Mouse (Mus musculus) embryonic facial prominence, embryonic 12.5 days (tissue): ENCODE results near the gene Tuba3a. TPM values are rescaled to one million over a fixed set of nuclear protein-coding genes. Genes with fewer than 3 reads are reported as not detected.

Experiments used
- ATAC-seq: fragments of 200-750 bp; cut with Nextera tagmentation; 2 replicates; pipeline ENCODE4 v1.8.0; 2017; ENCODE audit not compliant: insufficient number of reproducible peaks, insufficient read depth, low FRiP score, low TSS enrichment
- H3K27ac ChIP-seq: fragments of 300-500 bp; sonication (generic); 2 replicates; pipeline ENCODE4 v1.5.1; 2016; ENCODE audit warnings: mild to moderate bottlenecking
- H3K27me3 ChIP-seq: fragments of 300-500 bp; sonication (generic); 2 replicates; pipeline ENCODE4 v1.6.1; 2016; ENCODE audit warnings: mild to moderate bottlenecking, moderate library complexity
- H3K36me3 ChIP-seq: fragments of 300-500 bp; sonication (generic); 2 replicates; pipeline ENCODE4 v1.6.1; 2016; ENCODE audit warnings: mild to moderate bottlenecking
- H3K4me1 ChIP-seq: fragments of 300-500 bp; sonication (generic); 2 replicates; pipeline ENCODE4 v1.6.1; 2016
- H3K4me2 ChIP-seq: fragments of 300-500 bp; sonication (generic); replicated peaks from 2 replicates; pipeline ENCODE4 v1.6.1; 2016; ENCODE audit warnings: mild to moderate bottlenecking, moderate library complexity
- H3K4me3 ChIP-seq: fragments of 300-500 bp; sonication (generic); 2 replicates; pipeline ENCODE4 v1.5.1; 2016; ENCODE audit warnings: mild to moderate bottlenecking
- H3K9ac ChIP-seq: fragments of 300-500 bp; sonication (generic); 2 replicates; pipeline ENCODE4 v1.6.1; 2016; ENCODE audit warnings: mild to moderate bottlenecking, moderate library complexity
- H3K9me3 ChIP-seq: fragments of 300-500 bp; sonication (generic); 2 replicates; pipeline ENCODE4 v1.6.1; 2016; ENCODE audit warnings: mild to moderate bottlenecking, moderate library complexity
- WGBS: fragments of 180-500 bp; shearing (Covaris S2); methylation state at CpG from one replicate; pipeline ENCODE4 v1.1.7; 2016; 5-methylcytosine and 5-hydroxymethylcytosine counted together
- polyA plus RNA-seq: library from polyadenylated mRNA; unstranded; fragments of >200 nt; fragmentation: Nextera tagmentation; extraction: Ambion mirVana; gene quantifications from 2 replicates; pipeline ENCODE4 v1.2.1, GENCODE M21; 2016

The Tuba3a gene
- polyA plus RNA-seq, 1 experiment from 2014 or later: 0.20 TPM

- no peak overlapping the region for H3K4me3 ChIP-seq
- H3K27me3 ChIP-seq: no peaks in the 10 kb centered on the region
- no peak for ATAC-seq
- WGBS: 85% methylated on average over 10 of the region's 10 CpGs
- H3K4me1 ChIP-seq: peaks cover 5% of the 10 kb centered on the region; the same call in 1 of the 2 replicates
- H3K27ac ChIP-seq: no peak overlapping the region
- H3K36me3 ChIP-seq: no peaks in the 10 kb centered on the region
- no peak overlapping the region for H3K4me2 ChIP-seq
- no peak overlapping the region for H3K9ac ChIP-seq
- H3K9me3 ChIP-seq: no peaks in the 10 kb centered on the region
These were observed 25.8 kb downstream of the Tuba3a start for GRCm38 (mm10) chr6:125260006-125260555.

DNA sequence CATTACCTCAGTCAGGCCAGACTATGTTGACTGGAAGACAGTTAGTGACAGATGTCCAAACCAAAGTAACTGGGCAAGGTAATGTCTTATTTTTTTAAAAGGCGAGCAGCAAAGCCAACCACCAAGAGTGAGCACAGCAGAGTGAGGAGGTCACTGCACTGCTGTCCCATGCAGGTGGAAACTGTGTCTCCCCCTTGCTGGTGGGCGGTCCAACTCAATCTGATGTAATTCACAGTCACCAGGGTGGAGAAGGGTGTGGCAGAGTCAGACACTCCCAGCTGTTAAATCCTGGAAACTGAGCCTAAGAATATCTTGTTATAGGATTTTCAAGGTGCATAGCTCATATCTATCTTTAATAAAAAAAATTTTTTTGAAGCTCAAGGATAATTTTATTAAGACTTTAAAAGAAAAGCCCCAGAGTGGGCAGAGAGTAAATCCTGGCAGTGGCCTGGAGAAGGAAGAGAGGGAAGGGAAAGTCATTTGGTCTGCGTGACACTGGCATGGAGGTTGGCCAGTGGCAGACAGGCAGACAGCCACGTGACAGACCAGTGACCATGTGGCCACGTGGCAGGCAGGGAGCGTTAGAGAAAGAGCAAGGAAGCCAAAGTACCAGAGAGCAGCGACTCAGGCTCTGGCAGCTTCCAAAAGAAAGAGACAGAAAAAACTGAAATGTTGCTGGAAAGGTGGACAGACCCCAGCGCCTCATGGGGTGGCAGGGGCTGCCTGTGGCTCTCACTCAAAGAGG is 29.4 kb downstream of the Tuba3a start:
- Histone ChIP-seq H3K4me1 (peaks cover 5% of the 10 kb centered on the region; the same call in 1 of the 2 replicates), H3K27me3 (no peaks in the 10 kb centered on the region), H3K27ac (no peak overlapping the region), H3K36me3 (no peaks in the 10 kb centered on the region), H3K9me3 (0 out of 2 replicates have a peak, but pooled peaks cover 3% of the 10 kb centered on the region), H3K9ac (no peak overlapping the region), H3K4me3 (no peak overlapping the region), H3K4me2 (no peak overlapping the region)
- 81% methylated on average over 8 of the region's 8 CpGs for WGBS
- no peak for ATAC-seq

DNA sequence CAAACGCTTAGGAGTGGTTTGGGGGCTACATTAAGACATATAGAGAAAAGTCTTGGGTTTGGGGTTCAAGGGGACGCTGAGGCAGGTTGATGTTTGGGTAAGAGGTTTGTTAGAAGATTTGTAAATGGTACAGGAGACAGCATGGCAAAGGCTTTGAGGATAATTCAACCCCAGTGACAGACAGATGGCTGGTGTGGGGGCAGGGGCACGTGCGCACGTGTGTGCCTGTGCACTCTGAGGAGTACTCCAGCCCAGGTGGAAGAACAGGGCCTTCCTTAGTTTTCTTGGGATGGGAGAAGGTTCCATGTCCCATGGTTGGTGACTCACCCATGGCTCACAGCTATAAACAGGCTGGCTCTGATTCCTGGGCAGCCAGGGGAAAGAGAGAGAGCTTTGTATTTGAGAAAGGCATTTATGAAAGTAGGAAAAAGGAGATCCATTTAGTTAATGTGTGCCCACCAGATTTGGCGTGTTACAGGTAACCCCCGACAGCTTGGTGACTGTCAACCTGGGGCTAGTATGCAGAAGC is 30.3 kb downstream of the Tuba3a start:
- H3K36me3 ChIP-seq: no peaks in the 10 kb centered on the region
- H3K4me2 ChIP-seq: no peak overlapping the region
- H3K27ac ChIP-seq: no peak overlapping the region
- no peak overlapping the region for H3K4me3 ChIP-seq
- 87% methylated on average over 7 of the region's 7 CpGs for WGBS
- H3K9me3 ChIP-seq: 0 out of 2 replicates have a peak, but pooled peaks cover 3% of the 10 kb centered on the region
- no peak overlapping the region for H3K9ac ChIP-seq
- ATAC-seq: no peak
- peaks cover 5% of the 10 kb centered on the region; the same call in 1 of the 2 replicates for H3K4me1 ChIP-seq
- H3K27me3 ChIP-seq: no peaks in the 10 kb centered on the region

DNA sequence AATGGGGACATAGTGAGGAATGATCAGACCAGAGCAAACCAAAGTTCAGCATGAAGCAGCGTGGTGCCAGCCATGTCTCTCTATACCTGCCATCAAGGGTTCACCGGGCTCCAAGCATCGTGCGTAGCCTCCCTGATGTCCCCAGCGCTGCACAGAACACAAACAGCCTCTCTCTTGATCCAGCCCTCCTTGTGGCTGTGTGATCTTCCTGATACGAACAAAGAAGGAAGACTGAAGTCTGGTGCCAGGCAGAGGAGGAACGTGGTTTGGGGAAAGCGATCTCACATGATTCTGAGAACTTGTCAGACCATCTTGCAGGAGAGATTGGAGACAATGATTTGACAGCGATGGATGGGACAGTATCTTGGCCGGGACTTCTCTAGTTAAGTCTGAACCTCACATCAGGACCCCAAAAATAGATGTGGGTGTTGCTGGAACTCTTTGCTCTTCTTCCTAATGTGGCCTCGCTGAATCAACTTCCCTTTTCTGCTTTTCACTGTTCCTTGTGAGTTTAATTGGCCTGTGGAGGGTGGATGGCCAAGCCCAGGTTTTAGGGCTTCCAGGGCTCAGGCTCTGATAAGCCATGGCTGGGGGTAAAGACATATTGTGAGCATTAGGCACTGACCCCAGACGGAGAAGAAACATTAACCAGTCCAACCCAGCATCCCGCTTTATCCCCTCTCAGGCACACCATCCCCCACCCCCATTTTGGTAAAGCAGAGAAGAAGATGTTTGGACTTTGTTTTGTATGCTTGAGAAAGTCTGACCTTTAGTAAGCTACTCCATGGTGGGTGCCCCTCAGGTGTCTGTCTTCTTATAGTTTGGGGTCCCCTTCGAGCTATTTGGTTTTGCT is 31.8 kb downstream of the Tuba3a start:
- Histone ChIP-seq H3K4me1 (peaks cover 5% of the 10 kb centered on the region; the same call in 1 of the 2 replicates), H3K27me3 (no peaks in the 10 kb centered on the region), H3K36me3 (no peaks in the 10 kb centered on the region), H3K9me3 (0 out of 2 replicates have a peak, but pooled peaks cover 3% of the 10 kb centered on the region), H3K4me2 (no peak overlapping the region), H3K27ac (no peak overlapping the region), H3K4me3 (no peak overlapping the region), H3K9ac (no peak overlapping the region)
- 77% methylated on average over 14 of the region's 14 CpGs for WGBS
- ATAC-seq: no peak

- Histone ChIP-seq H3K27ac (no peak overlapping the region), H3K4me1 (peaks cover under 1% of the 10 kb centered on the region; the same call in 1 of the 2 replicates), H3K27me3 (no peaks in the 10 kb centered on the region), H3K4me3 (no peak overlapping the region), H3K4me2 (no peak overlapping the region), H3K9ac (no peak overlapping the region), H3K9me3 (0 out of 2 replicates have a peak, but pooled peaks cover 3% of the 10 kb centered on the region), H3K36me3 (no peaks in the 10 kb centered on the region)
- no peak for ATAC-seq
- 88% methylated on average over 8 of the region's 8 CpGs for WGBS
These were observed 33.1 kb downstream of the Tuba3a start for GRCm38 (mm10) chr6:125252711-125253110.

DNA sequence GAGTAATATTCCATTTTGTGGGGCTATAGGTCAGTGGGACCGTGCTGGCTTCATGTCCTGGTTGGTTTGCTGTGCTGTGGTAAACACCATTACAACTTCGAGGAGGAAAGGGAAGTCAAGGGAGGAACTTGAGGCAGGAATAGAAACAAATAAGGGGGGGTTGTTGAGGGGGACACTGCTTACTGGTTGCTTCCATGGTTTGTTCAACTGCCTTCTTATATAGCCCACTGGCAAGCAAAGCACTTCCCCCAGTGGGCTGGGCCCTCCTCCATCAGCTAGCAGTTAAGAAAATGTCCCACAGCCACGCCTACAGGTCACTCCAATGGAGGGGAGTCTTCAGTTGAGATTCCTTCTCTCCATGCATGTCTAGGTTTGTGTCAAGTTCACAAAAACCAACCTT is 33.6 kb downstream of the Tuba3a start:
- no peak overlapping the region for H3K4me2 ChIP-seq
- H3K27ac ChIP-seq: no peak overlapping the region
- 0 out of 2 replicates have a peak, but pooled peaks cover 3% of the 10 kb centered on the region for H3K9me3 ChIP-seq
- no peaks in the 10 kb centered on the region for H3K4me1 ChIP-seq
- no peak overlapping the region for H3K4me3 ChIP-seq
- WGBS: 83% methylated on average over 3 of the region's 3 CpGs
- H3K36me3 ChIP-seq: no peaks in the 10 kb centered on the region
- no peaks in the 10 kb centered on the region for H3K27me3 ChIP-seq
- ATAC-seq: no peak
- no peak overlapping the region for H3K9ac ChIP-seq

GRCm38 (mm10) chr6:125244551-125244950 is 41.3 kb downstream of the Tuba3a start:
- H3K27ac ChIP-seq: no peak overlapping the region
- H3K27me3 ChIP-seq: no peaks in the 10 kb centered on the region
- ATAC-seq: no peak
- WGBS: 31% methylated on average over 1 of the region's 1 CpGs
- H3K4me3 ChIP-seq: no peak overlapping the region
- H3K9me3 ChIP-seq: no peaks in the 10 kb centered on the region
- no peak overlapping the region for H3K4me2 ChIP-seq
- H3K4me1 ChIP-seq: no peaks in the 10 kb centered on the region
- H3K36me3 ChIP-seq: no peaks in the 10 kb centered on the region
- no peak overlapping the region for H3K9ac ChIP-seq

- no peak for ATAC-seq
- no peaks in the 10 kb centered on the region for H3K9me3 ChIP-seq
- H3K4me3 ChIP-seq: no peak overlapping the region
- H3K36me3 ChIP-seq: no peaks in the 10 kb centered on the region
- no peak overlapping the region for H3K27ac ChIP-seq
- no peaks in the 10 kb centered on the region for H3K4me1 ChIP-seq
- no peak overlapping the region for H3K9ac ChIP-seq
- no peak overlapping the region for H3K4me2 ChIP-seq
- 84% methylated on average over 8 of the region's 8 CpGs for WGBS
- H3K27me3 ChIP-seq: no peaks in the 10 kb centered on the region
These were observed 44.3 kb downstream of the Tuba3a start for GRCm38 (mm10) chr6:125241566-125241965.

- Histone ChIP-seq H3K4me1 (no peaks in the 10 kb centered on the region), H3K4me3 (no peak overlapping the region), H3K4me2 (no peak overlapping the region), H3K9me3 (no peaks in the 10 kb centered on the region), H3K9ac (no peak overlapping the region), H3K27me3 (no peaks in the 10 kb centered on the region), H3K27ac (no peak overlapping the region), H3K36me3 (no peaks in the 10 kb centered on the region)
- no peak for ATAC-seq
- 84% methylated on average over 5 of the region's 5 CpGs for WGBS
These were observed 45.2 kb downstream of the Tuba3a start for GRCm38 (mm10) chr6:125240617-125241016.

- no peak overlapping the region for H3K27ac ChIP-seq
- no peaks in the 10 kb centered on the region for H3K4me1 ChIP-seq
- H3K9me3 ChIP-seq: no peaks in the 10 kb centered on the region
- H3K9ac ChIP-seq: no peak overlapping the region
- WGBS: 94% methylated on average over 5 of the region's 5 CpGs
- no peaks in the 10 kb centered on the region for H3K27me3 ChIP-seq
- no peak for ATAC-seq
- H3K4me2 ChIP-seq: no peak overlapping the region
- no peak overlapping the region for H3K4me3 ChIP-seq
- no peaks in the 10 kb centered on the region for H3K36me3 ChIP-seq
These were observed 46.3 kb downstream of the Tuba3a start for GRCm38 (mm10) chr6:125239547-125239946.

DNA sequence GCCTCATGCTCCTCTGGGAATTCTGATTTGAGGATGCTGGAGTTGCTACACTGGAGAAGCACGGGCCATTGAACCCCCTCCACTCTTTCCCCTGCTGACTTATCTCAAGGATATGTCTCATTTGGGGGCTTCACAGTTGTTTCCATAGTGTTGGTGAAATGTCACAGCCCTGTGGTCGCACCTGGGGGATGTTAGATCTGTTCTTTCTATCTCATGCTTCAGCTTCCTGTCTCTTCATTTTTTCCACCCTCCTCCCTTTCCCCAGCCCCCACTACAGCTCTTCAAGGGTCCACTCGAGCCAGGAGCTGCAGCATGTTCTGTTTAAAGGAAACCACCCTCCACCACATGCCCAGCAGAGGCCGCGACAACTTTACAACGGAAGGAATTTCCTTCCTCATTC is 47.4 kb downstream of the Tuba3a start:
- Histone ChIP-seq H3K9me3 (no peaks in the 10 kb centered on the region), H3K4me3 (no peak overlapping the region), H3K36me3 (no peaks in the 10 kb centered on the region), H3K9ac (no peak overlapping the region), H3K4me1 (0 out of 2 replicates have a peak, but pooled peaks cover 2% of the 10 kb centered on the region), H3K27ac (no peak overlapping the region), H3K4me2 (no peak overlapping the region), H3K27me3 (no peaks in the 10 kb centered on the region)
- ATAC-seq: no peak
- 76% methylated on average over 6 of the region's 6 CpGs for WGBS
